Mouse (Mus musculus) spleen, postnatal 4 days (tissue): ENCODE measurements at regions not wholly inside any gene's neighbourhood (a gene's known extent, or its start where the extent isn't known, plus 50 kb on each side); places are given as distances from the start of the nearest gene placed in this dataset.

Experiments
- DNase-seq, 2 experiments: peaks; one replicate each; pipeline ENCODE4 v3.0.0; 2022; ENCODE audit warnings: low spot score in 2 of 2

DNA sequence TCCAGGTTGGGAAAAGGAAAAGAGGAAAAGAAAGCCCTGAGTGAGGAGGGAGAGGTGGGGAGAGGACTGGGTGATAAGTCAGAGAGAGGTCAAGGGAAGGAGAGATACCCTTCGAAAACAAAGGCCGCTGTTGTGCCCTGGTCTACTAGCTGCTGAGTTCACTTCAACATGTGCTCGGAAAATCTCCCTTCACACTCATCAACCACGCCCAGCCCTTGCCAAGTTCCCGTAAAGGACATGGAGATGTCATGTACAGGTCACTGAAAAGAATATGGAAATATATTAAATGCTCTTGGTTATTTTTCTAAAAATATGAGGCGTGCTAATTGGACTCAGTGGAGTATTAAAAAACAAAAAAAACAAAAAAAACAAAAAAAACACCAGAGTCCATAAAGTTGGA lies 359.5 kb upstream of the Actbl2 start:
- no peak for DNase-seq

DNA sequence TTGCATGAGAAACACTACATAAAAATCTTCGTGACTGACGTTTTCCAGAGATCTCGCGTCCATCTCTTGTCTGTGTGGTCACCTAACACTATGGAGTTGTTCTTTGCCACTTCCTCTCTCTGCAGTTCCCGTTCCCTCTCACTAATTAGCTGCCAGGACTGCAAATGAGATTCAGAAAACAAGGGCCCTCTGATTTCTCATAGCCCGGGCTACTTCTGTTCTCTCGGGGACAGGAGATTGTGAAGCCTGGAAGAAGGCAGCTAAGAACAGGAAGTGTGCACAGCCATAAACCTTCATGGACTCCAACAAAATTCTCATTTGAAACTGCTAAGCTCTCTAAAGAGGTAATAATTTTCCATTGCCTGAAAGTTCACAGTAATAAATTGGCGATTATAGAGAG lies 358.9 kb upstream of the Actbl2 start:
- DNase-seq, result no peak

DNA sequence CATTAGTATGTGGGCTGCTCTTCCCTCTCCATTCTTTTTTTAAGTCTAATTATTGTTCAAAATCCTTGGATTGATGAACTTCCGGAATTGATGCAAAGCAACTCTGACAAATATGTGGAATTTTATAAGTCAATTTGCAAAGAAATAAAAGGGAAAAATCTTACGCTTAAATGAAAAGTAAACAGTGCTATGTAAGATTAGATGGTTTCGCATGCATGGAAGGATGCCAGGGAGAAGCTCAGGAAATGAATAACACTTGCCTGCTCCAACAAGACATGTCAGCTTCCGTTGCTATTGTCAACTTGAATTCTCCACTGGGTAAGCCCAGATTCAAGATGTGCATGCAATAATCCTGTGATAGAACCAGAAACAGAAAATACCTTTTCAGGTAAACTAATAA lies 357.2 kb upstream of the Actbl2 start:
- no peak for DNase-seq

DNA sequence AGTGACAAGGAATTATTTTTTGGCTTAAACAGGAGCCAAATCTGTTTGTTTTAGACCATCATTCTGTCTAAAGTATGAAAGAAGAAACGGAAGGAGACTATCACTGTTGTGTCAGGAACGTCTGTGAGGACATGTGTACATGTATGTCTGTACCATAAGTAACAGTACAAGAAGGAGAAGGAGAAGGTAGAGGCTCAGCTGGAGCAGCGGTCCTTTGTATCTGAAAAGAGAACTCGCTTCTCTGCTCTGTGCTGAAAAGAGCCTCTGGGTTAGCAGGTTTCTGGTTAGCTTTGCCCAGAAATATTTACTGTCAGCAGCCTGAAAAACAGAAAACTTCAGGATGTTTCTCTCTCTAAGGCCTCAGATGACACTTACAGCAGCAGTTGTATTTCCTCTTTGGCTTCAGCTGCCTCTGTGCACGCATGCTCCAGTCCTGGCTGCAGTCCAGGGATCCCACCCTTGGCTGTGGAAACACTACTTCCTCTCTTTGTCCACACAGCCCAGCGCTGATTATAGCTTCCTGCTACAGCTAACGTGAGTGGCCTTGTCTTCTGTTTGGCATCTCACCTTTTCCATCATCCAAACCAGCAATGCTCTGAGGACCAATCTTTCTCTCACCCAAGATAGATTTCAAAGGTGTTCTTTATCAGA lies 351.7 kb upstream of the Actbl2 start:
- peak; percentile 67 to 71 for DNase-seq

GRCm38 (mm10) chr13:110907319-110907955 lies 347.4 kb upstream of the Actbl2 start:
- peak in 1 of 2 experiments; percentile 15 for DNase-seq

DNA sequence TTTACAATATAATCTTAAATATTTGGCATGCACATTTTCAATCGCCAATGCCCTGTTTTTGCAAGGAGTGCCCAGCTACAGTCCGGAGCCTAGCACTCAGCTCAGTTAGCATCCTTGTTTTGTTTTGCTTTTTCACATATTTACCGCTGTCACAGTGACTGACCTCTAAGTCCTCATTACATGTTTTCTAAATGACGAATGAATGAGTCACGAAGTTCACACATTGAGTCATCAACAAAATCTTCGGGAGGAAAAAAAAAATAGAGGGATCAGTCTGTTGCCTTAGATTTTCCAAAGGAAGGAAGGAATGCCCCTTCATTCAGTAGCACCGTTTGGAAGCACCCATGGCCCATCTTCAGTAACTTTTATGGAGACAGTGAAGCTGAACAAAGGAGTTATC lies 342.9 kb upstream of the Actbl2 start:
- DNase-seq, result no peak

- no peak for DNase-seq
Measured at GRCm38 (mm10) chr13:110913177-110913576, 341.6 kb upstream of the Actbl2 start.

DNA sequence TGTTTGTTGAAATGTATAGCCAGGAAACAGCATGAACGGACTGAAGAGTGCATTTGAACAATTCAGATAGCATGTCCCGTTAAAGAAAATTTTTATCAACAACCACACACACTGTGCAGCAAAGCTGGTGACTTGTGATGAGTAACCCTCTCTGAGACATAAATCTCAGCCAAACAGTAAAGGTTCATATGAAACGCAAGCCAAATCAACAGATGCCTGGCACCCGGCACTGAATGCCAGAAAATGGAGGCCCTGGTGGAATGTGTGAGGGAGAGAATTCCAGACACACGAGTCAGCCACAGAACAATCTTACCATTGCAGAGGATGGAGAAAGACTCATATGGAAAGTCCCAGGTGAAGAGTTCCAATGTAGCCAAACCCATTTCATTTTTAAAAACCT lies 341.1 kb upstream of the Actbl2 start:
- no peak for DNase-seq

GRCm38 (mm10) chr13:110915161-110915560 lies 339.7 kb upstream of the Actbl2 start:
- no peak for DNase-seq

DNA sequence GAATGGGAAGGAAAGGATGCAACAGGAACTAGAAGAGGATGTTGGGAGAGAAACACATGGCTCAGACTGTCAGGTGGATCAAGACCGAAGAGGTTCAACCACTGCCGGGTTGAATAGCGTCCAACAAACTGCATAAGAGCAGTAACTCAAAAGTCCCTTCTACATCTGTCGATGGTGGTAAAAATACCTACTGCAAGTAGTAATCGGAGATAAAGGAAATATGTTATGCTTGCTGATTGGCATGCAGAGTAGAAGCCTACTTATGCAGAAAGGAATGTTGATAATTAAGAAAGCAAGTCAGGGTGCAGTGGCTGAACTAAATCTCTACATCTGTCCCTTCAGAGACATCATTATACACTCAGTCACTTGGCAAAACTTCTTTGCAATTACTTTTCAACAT lies 330.9 kb upstream of the Actbl2 start:
- DNase-seq, result no peak

GRCm38 (mm10) chr13:110924897-110925296 lies 329.9 kb upstream of the Actbl2 start:
- DNase-seq, result no peak

- no peak for DNase-seq
Measured at GRCm38 (mm10) chr13:110928143-110928542, 326.7 kb upstream of the Actbl2 start.

DNA sequence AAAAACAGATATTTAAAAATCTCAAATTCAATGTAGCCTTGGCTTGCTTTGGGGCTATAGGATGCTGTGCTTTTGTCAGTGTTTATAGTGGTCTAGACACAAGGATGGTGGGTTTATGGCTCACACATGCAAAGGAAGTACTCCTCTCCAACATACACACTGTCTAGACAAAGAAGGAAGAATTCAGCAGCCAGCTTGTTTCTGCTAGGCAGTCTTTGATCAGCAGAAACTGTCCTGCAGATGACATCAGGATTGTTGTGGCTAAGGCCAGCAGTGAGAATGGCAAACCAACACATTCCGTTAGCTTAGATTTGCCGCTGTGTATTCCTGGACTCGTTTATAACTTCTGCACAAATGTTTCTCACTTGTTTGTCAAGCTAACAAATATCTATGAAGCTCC lies 325.9 kb upstream of the Actbl2 start:
- DNase-seq, result no peak

DNA sequence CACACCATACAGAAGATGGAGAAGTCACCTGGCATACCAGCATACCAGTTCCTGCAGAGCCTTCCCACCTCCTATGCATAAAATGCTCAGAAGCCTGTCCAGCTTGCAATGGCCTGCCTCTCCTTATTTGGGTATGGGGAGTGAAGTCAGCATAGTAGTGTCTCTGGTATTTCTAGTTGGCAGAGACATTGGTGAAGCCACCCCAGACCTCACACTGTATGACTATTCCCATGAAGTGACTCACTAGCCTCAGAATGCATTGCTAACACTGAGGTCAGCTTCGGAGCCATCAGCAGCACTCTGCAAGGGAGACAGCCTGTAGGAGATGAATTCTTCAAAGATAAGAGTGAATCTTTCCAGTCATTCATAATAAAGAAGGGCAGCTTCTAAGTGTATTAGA lies 325.2 kb upstream of the Actbl2 start:
- no peak for DNase-seq

DNA sequence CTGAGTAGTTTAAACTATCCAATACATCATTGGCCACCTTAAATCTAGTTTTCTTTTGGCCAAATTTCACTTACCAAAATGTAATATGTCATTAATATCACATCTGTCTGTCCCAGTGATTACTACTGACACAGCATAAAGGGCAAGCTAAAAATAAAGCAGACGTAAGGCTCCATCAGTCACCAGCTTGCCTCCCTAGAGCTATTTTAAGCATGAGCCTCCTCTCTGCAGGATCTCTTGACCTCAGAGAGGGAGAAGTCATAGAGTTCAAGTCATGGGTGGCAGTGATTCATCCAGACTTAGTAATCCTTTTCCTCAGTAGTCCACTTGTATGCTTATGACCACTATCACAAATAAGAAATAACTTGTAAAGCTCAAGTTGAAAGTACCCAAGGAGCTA lies 313.2 kb upstream of the Actbl2 start:
- DNase-seq, result no peak

GRCm38 (mm10) chr13:110942986-110943644 lies 311.7 kb upstream of the Actbl2 start:
- DNase-seq, result no peak

- DNase-seq, result no peak
Measured at GRCm38 (mm10) chr13:110944061-110944460, 310.8 kb upstream of the Actbl2 start.

GRCm38 (mm10) chr13:110944683-110945082 lies 310.1 kb upstream of the Actbl2 start:
- no peak for DNase-seq

DNA sequence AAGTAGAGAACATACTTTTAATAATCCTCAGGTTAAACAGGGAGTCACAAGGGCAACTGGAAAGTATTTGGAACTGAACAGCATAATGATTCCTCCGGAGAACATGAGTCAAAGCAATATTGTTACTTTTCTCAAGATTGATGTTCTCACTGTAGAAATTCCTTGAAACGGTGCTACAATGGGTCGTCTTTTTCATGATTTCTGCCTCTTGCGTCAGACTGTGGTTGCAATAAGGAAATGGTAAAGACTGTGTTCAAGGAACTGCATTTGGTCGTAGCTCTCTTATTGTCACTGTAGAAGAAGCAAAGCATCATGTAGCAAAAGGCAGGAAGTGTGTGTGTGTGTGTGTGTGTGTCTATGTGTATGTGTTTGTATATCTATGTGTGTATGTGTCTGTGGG lies 294.6 kb upstream of the Actbl2 start:
- DNase-seq, result no peak

DNA sequence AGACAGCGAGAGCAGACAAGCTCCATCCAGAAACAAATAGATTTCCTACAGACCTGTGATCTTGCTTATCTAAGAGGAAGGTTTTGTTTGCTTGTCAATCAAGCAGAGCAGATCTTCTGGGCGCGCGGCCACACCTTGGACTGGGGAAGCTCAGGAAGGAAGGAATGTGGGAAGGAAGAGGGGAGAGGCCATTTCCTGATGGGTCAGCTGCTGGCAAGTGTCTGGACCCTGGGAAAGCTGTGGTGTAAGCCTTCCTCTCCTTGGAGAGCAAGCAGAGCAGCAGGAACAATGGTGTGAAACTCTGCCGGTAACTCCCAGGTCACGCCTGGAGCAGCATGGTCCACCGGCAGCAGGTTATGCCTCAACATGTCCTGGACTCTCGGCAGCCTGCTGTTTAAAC lies 287.7 kb upstream of the Actbl2 start:
- peak in 1 of 2 experiments; percentile 12 for DNase-seq

DNA sequence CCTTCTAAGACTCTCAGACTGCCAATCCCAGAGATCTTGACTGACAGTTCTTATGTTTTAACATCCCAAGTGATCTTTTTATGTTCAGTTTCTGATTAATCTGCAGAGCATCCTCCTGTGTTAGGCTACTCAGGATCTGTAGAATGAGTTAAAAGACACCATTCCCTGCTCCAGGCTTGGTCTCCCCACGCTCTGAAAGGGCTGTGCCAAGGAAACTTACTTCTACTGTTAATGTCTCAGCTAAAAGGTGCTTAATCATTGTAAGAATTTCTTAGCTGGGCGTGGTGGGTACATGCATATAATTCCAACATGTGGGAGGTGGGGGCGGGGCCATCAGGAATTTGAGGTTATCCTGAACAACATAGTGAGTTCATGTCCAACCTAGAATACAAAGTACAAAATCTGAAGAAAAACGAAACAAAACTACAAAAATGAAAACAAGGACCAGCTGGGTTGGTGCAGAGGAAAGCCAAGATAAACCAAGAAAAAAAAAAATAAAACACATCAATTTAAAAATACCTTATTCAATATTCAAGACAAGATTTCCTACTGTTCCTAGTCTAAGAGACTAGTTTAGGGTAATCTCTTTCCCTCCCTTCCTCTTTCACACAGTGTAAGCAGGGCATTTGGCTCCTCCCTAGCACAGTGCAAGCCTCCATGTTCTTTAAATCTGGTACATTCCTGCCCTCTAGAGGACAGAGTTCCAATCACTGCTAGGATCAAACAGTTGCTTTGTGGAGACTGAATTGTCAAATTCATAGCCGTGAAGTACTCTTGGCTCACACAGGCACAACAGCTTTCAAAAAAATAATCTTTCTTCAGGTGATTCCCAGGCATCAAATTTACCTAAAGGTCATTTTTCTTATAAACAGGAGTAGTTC lies 286.9 kb upstream of the Actbl2 start:
- DNase-seq, result peak in 1 of 2 experiments; percentile 23

DNA sequence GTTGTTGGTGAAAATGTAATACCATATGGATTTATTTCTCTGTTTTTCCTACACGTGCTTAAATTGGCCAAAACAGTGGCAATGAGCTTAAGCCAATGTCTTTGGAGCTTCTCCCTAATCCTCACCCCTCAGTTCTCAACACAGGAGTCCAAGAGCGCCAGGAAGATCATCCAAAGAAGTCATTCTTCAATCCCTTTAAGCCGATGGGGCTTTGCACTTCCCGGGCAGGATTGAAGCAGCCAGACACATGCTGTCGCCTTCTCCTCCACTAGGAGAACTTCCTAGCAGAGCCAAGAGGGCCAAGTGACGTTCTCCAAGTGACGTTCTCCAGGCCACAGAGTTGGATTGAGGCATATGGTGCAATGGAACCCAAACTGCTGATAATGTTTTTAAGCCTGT lies 286.3 kb upstream of the Actbl2 start:
- DNase-seq, result no peak
